Mouse (Mus musculus) macrophage (primary cell): ENCODE data around the gene Tbpl1. TPM values are rescaled to one million over a fixed set of nuclear protein-coding genes. Genes with fewer than 3 reads are reported as not detected.

ENCODE experiments used
- H3K27ac ChIP-seq: fragments of 350-480 bp; formaldehyde crosslinking; 2 replicates; pipeline ENCODE4 v1.9.0; 2021
- H3K36me3 ChIP-seq: fragments of 350-480 bp; formaldehyde crosslinking; 2 replicates; pipeline ENCODE4 v1.9.0; 2021; ENCODE audit errors: inconsistent target
- H3K4me3 ChIP-seq: fragments of 350-480 bp; formaldehyde crosslinking; 2 replicates; pipeline ENCODE4 v1.9.0; 2021; ENCODE audit errors: inconsistent target
- H3K79me2 ChIP-seq: fragments of 350-480 bp; formaldehyde crosslinking; 2 replicates; pipeline ENCODE4 v1.9.0; 2021; ENCODE audit errors: inconsistent target
- WGBS: methylation state at CpG from one replicate; pipeline ENCODE4 v1.1.7; 2026; ENCODE audit warnings: inconsistent platforms; ENCODE audit not compliant: missing documents; 5-methylcytosine and 5-hydroxymethylcytosine counted together
- polyA plus RNA-seq: library from polyadenylated mRNA; stranded (reverse); fragments of 250-400 nt; gene quantifications from 3 replicates; pipeline ENCODE4 v1.2.4, GENCODE M21; 2018; ENCODE audit warnings: inconsistent platforms
- total RNA-seq, 78 experiments: library from RNA; depleted of rRNA; stranded (reverse); fragments of 250-400 nt; gene quantifications; 1 replicate in 9 of 78; 2 replicates in 24 of 78; 3 replicates in 43 of 78; 4 replicates in 2 of 78; pipeline ENCODE4 v1.2.4; 2018; ENCODE audit warnings: inconsistent platforms in 56 of 78

The Tbpl1 gene
- 10 to 100 TPM; 11.4 to 45.6 (median 27.7) TPM for total RNA-seq (2018; cell fraction: chromatin; rRNA removed)
- total RNA-seq (2018; cell fraction: cytosol; rRNA removed), result 10 to 100 TPM; 15.4 to 38.5 (median 27.6) TPM
- total RNA-seq (2018; cell fraction: nucleus; rRNA removed), result 10 to 100 TPM; 11.3 to 36.3 (median 23.0) TPM
- polyA plus RNA-seq, result 18.3 to 26.9 TPM (median 18.6 TPM) in 3 replicates

DNA sequence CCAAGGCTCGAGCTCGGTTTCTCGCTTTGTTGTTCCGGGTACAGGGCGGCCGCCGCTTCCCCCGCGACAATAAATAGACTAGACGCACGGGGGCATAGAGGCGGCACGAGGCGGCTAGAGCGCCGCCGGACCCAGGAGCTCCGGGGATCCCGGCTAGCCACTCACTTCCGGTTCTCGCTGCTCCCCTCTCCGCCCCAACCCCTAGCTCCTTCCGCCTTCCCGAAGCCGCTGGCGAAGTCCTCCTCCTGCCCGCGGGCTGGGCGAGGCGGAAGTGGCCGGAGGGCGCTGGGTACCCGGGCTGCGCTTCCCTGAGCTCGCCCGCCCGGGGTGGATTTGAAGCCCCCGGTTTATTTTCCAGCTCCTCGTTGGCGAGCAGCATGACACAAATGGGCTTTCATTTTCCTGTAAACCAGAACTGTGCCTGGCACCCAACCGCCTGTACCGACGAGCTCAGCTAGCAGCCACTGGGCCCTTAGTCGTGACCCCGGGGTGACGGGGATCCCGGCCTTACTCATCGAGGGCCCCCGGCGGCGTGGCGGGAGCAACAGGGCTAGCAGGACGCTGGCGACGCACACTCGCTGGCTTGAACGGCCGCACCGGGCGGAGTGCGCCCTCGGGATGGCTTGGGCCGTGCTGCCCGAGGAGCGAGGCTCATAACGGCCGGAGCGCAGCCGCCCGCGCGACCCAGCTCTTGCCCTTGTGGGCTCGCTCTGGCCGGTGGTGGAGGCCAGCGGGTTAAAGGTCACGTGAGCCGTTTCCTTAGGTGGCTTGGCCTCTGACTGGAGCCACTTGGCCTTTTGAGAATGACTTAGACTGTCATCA lies at the start of gene Tbpl1:
Gene Tbpl1, minus strand, starts transcription at position 667 of the 822 bp plus-strand sequence.
- peak within 1 kb of the TSS; percentile 82 for H3K4me3 ChIP-seq
- WGBS, result under 1% methylated on average over 76 of the region's 77 CpGs
- peaks cover 42% of the 10 kb centered on the region for H3K79me2 ChIP-seq
- H3K27ac ChIP-seq, result peak within 1 kb of the TSS; percentile 80
- no peaks in the 10 kb centered on the region for H3K36me3 ChIP-seq

- Histone ChIP-seq H3K79me2 (no peaks in the 10 kb centered on the region), H3K4me3 (no peak overlapping the region), H3K27ac (no peak overlapping the region), H3K36me3 (no peaks in the 10 kb centered on the region)
- 35% methylated on average over 4 of the region's 4 CpGs for WGBS
Observed at GRCm38 (mm10) chr10:22781466-22781865, 49.7 kb upstream of the Tbpl1 start.

DNA sequence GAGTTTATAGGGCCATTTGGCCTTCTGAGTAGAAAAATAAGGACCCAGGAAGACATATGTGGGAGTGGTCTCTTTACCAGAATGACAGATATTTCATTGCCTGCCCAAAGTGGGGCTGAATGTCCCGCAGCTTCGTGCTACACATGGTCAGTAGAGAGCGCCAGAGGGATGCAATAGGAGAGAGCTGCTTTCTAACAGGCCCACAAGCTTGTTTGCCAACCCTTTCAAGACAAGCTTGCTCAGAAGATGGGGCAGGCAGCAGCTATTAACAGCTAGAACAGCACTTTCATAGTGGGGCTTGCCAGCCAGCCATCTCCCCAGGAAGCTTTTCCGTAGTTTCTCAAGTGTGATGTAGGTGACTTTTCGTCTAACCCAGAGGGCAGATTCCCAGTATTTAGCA lies 46.2 kb upstream of the Tbpl1 start:
- no peak overlapping the region for H3K4me3 ChIP-seq
- 27% methylated on average over 5 of the region's 5 CpGs for WGBS

GRCm38 (mm10) chr10:22776007-22776698 lies 44.4 kb upstream of the Tbpl1 start:
- no peaks in the 10 kb centered on the region for H3K79me2 ChIP-seq
- H3K4me3 ChIP-seq, result no peak overlapping the region
- H3K27ac ChIP-seq, result no peak overlapping the region
- H3K36me3 ChIP-seq, result no peaks in the 10 kb centered on the region
- 14% methylated on average over 7 of the region's 7 CpGs for WGBS

More for the DNA sequence above, 46.2 kb upstream of the Tbpl1 start:
- Histone ChIP-seq H3K79me2 (no peaks in the 10 kb centered on the region), H3K36me3 (no peaks in the 10 kb centered on the region), H3K27ac (no peak overlapping the region)

DNA sequence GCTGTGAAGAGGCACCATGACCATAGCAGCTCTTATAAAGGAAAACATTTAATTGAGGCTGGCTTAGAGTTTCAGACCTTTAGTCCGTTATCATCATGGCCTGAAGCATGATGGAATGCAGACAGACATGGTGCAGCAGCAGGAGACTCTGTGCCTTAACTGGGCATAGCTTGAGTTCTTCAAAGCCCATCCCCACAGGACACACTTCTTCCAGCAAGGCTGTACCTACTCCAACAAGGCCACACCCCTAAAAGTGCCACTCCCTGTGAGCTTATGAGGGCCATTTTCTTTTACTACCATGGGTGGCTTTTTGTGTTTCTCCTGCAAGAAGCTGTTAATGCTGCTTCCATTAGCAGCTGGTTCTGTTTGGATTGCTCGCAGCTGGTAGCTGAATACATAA lies 43.7 kb upstream of the Tbpl1 start:
- WGBS, result 97% methylated on average over 2 of the region's 2 CpGs
- H3K4me3 ChIP-seq, result no peak overlapping the region
- H3K27ac ChIP-seq, result no peak overlapping the region

GRCm38 (mm10) chr10:22774626-22775025 lies 42.9 kb upstream of the Tbpl1 start:
- no peak overlapping the region for H3K27ac ChIP-seq
- no peak overlapping the region for H3K4me3 ChIP-seq
- no peaks in the 10 kb centered on the region for H3K36me3 ChIP-seq
- no peaks in the 10 kb centered on the region for H3K79me2 ChIP-seq
- 77% methylated on average over 3 of the region's 3 CpGs for WGBS

More for the DNA sequence above, 43.7 kb upstream of the Tbpl1 start:
- Histone ChIP-seq H3K79me2 (no peaks in the 10 kb centered on the region), H3K36me3 (no peaks in the 10 kb centered on the region)

GRCm38 (mm10) chr10:22754240-22754639 lies 22.5 kb upstream of the Tbpl1 start:
- Histone ChIP-seq H3K4me3 (no peak overlapping the region), H3K36me3 (no peaks in the 10 kb centered on the region), H3K27ac (no peak overlapping the region), H3K79me2 (no peaks in the 10 kb centered on the region)
- 91% methylated on average over 1 of the region's 1 CpGs for WGBS

DNA sequence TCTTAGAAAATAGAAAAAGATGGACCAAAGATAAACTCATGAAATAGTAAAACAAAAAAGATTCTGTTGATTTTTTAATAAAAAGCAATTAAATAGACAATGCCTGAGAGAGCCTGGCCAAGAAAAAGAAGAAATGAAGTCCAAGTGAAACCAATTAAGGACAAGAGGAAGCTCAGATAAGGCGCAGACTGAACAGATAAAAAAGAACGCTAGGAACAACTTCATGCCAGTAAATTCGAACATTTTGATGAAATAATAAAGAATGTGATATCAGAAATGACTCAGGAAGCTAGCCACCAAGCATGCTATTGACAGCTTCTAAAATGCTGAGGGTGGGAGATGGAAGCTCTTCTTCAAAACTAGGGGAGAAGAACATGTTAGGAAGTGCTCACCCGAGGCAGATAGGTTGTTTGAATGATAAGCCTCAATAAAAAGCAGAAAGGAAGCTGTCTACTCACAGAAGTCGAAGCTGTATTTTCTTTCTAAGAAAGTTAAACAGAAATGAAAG lies 19.5 kb upstream of the Tbpl1 start:
- no peaks in the 10 kb centered on the region for H3K36me3 ChIP-seq
- WGBS, result 42% methylated on average over 5 of the region's 5 CpGs
- H3K79me2 ChIP-seq, result no peaks in the 10 kb centered on the region
- no peak overlapping the region for H3K27ac ChIP-seq
- no peak overlapping the region for H3K4me3 ChIP-seq

DNA sequence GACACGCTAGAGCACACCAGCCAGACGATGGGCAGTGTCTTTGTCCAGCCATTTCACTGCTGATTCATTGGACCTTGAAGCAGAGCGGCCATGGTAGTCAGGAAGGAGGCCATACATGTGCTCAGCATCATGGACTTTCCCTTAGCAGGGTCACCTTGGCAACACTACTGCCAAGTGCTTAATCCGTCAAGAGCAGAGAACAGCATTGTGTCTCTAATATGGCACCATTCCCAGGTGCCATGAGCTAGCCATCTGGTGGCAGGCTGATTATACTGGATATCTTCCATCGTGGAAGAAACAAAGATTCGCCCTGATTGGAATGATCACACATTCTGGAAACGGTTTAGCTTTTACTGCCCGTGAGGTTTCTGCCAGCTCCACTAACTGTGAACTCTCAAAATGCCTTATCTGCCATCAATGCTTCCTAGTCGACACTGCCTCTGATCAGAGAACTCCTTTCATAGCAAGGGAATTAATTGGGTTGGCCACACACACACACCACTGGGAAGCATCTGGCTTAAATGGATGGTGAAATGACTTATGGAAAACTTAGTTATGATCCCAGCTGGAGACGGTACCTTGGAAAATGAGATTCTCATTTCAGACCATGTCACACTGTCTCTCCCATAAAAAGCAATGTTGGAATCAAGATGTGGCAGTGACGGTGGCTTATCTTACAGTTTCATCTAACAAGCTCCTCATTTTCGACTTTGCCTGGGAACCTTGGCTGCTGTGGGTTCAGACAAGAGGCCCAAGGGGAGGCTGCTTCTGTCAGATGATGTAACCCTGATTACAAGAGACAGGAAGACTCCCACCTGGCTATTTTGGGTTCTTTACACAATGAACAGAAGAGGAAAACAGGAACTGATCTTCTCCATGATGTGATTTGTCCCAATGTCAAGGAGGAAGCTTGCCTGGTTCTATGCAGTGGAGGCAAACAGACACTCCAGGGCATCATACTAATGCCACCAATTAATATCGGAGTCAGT lies 14.9 kb upstream of the Tbpl1 start:
- Histone ChIP-seq H3K27ac (no peak overlapping the region), H3K4me3 (no peak overlapping the region), H3K36me3 (no peaks in the 10 kb centered on the region), H3K79me2 (no peaks in the 10 kb centered on the region)
- WGBS, result 77% methylated on average over 13 of the region's 13 CpGs

DNA sequence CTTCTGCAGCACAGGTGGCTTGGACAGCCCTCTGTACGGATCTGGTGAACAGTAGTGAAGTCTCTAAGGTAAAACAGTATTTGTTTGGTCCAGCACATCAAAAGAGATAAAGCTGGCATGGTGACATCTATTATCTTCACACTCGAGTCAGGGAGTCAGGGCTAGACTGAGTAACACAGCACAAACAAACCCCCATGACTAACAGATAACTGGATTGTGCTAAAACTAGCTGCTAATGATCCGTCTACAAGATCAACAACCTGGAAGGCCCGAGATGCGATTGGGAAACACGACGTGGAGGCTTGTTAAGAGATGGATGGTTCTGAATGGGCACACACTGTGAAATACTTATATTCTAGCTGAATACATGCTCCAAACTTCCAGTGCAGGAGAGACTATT lies 14.2 kb upstream of the Tbpl1 start:
- no peak overlapping the region for H3K4me3 ChIP-seq
- no peak overlapping the region for H3K27ac ChIP-seq
- WGBS, result 92% methylated on average over 7 of the region's 7 CpGs
- no peaks in the 10 kb centered on the region for H3K36me3 ChIP-seq
- no peaks in the 10 kb centered on the region for H3K79me2 ChIP-seq

DNA sequence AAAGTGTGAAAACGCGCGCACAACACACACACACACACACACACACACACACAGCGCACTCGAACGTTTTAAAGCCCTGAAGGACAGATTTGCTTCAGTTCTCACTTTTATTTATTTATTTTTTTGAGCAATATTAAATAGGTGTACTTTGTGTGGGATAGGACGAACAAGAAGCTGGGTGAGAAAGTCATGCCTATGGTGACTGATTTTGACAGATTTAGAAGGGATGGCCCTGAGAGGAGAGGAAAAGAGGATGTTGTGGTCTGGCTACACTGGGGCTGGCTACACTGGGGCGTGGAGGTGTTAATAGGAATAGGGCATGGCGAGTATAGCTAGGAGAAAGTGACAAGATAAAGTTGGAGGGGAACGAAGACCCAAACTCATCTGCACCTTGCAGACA lies 443 bp upstream of the Tbpl1 start:
- peak overlapping the region; percentile 82; the same call in 1 of the 2 replicates for H3K4me3 ChIP-seq
- peaks cover 35% of the 10 kb centered on the region for H3K79me2 ChIP-seq
- peak overlapping the region; percentile 80 for H3K27ac ChIP-seq
- 14% methylated on average over 10 of the region's 10 CpGs for WGBS
- no peaks in the 10 kb centered on the region for H3K36me3 ChIP-seq

GRCm38 (mm10) chr10:22730992-22731271 lies 806 bp downstream of the Tbpl1 start:
- WGBS, result 2% methylated on average over 23 of the region's 33 CpGs
- H3K79me2 ChIP-seq, result peaks cover 48% of the 10 kb centered on the region
- H3K4me3 ChIP-seq, result peak overlapping the region; percentile 82
- no peaks in the 10 kb centered on the region for H3K36me3 ChIP-seq
- peak overlapping the region; percentile 42; the same call in 1 of the 2 replicates for H3K27ac ChIP-seq

DNA sequence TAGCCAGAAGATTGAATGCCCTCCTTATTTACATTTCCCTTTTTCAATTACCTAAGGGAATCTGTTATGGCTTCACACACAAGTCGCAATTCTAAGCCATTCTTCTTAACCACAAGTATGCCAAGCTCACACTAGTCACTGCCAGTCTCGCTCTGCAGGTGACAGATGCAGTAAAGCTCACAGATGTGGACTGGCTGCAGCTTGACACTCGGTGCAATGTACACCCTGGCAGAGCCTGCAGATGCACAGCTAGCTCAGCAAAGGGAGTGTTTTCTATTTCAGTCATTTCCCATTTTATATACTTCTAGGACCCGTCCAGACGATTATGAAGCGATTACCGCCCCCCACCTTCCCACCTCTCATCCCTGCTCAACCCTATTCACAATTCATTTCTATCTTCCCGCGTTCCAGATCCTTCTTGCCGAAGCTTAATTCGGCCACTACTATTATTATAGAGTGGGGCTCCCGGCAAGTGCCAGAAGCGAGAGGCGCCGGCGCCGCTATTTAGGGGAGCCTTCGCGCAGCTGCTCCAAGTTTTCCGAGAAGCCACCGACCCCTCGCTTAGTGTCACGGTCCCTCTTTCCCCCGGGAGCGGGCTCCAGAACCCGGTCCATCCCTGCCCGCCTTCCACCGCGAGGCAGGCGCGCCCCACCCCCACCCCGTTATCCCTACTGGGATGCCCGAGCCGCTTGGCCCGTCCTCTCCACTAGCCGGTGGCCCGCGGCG lies 1.3 kb downstream of the Tbpl1 start:
- peaks cover 53% of the 10 kb centered on the region for H3K79me2 ChIP-seq
- peak overlapping the region; percentile 42 for H3K27ac ChIP-seq

More for the DNA sequence above, 1.3 kb downstream of the Tbpl1 start:
- Histone ChIP-seq H3K4me3 (peak overlapping the region; percentile 82), H3K36me3 (no peaks in the 10 kb centered on the region)
- 0% methylated on average over 23 of the region's 39 CpGs for WGBS
